Mouse (Mus musculus) intestine, embryonic 16.5 days (tissue): Measurements from ENCODE around the gene Smim24. TPM values are rescaled to one million over a fixed set of nuclear protein-coding genes. Genes with fewer than 3 reads are reported as not detected.

Experiments used
- ATAC-seq: fragments of 200-750 bp; cut with Nextera tagmentation; 2 replicates; pipeline ENCODE4 v1.8.0; 2017; ENCODE audit warnings: moderate TSS enrichment, moderate library complexity
- H3K27ac ChIP-seq: fragments of 300-500 bp; sonication (generic); 2 replicates; pipeline ENCODE4 v1.5.1; 2014; ENCODE audit warnings: mild to moderate bottlenecking, low read length
- H3K27me3 ChIP-seq: fragments of 300-500 bp; sonication (generic); replicated peaks from 2 replicates; pipeline ENCODE4 v1.6.1; 2014; ENCODE audit warnings: low read length, control low read depth, mixed read lengths; ENCODE audit not compliant: control insufficient read depth, insufficient read depth
- H3K36me3 ChIP-seq: fragments of 300-500 bp; sonication (generic); 2 replicates; pipeline ENCODE4 v1.6.1; 2014; ENCODE audit warnings: low read length, control low read depth; ENCODE audit not compliant: control insufficient read depth, insufficient read depth
- H3K4me1 ChIP-seq: fragments of 300-500 bp; sonication (generic); 2 replicates; pipeline ENCODE4 v1.6.1; 2014; ENCODE audit warnings: low read length, control low read depth, mixed read lengths; ENCODE audit not compliant: control insufficient read depth, insufficient read depth
- H3K4me2 ChIP-seq: fragments of 300-500 bp; sonication (generic); 2 replicates; pipeline ENCODE4 v1.6.1; 2014; ENCODE audit warnings: low read depth, low read length, control low read depth
- H3K4me3 ChIP-seq: fragments of 300-500 bp; sonication (generic); 2 replicates; pipeline ENCODE4 v1.5.1; 2014; ENCODE audit warnings: mild to moderate bottlenecking, low read length
- H3K9ac ChIP-seq: fragments of 300-500 bp; sonication (generic); 2 replicates; pipeline ENCODE4 v1.6.1; 2014; ENCODE audit warnings: low read depth, low read length
- H3K9me3 ChIP-seq: fragments of 300-500 bp; sonication (generic); 2 replicates; pipeline ENCODE4 v1.6.1; 2016; ENCODE audit warnings: low read length, control low read depth; ENCODE audit not compliant: control insufficient read depth
- WGBS: fragments of 180-500 bp; shearing (Covaris S2); extraction: QIAGEN DNeasy Blood & Tissue Kit; methylation state at CpG from one replicate; pipeline ENCODE4 v1.1.7; 2014; 5-methylcytosine and 5-hydroxymethylcytosine counted together
- polyA plus RNA-seq: library from polyadenylated mRNA; unstranded; fragments of >200 nt; fragmentation: Nextera tagmentation; extraction: Ambion mirVana; gene quantifications from 2 replicates; pipeline ENCODE4 v1.2.1, GENCODE M21; 2015

Gene Smim24
- polyA plus RNA-seq, 1 experiment from 2014 or later: 426 TPM

DNA sequence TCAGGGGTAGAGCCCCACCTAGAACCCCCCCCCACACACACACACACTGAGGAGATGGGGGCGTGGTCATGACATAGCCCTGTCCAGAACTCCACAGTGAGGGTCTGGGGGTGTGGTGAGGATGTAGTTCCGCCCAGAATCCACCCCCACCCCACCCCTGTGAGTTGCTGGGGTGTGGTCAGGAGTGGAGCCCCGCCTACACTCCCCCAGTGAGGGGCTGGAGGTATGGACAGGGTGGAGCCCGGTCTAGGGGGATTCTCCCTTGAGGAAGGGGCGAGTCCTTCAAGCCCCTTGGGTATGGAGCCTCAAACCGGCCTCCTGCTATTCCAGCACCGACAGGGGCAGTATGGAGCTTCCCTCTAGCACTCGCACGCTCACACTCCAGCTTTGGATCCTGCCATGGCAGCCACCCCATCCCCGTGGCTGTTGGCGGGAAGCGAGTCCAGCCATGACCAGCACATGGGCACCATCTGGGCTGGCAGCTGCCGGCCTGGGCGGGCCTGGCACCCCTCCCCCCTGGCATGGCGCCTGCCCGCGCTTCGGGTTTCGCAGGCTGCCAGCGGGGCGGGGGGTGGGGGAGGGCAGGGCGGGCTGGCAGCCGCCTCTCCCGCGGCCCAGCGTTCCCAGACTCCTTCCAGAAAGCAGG, 23.9 kb downstream of the Smim24 start:
- Histone ChIP-seq H3K36me3 (peaks cover 4% of the 10 kb centered on the region), H3K9ac (peak overlapping the region; percentile 63), H3K27me3 (no peaks in the 10 kb centered on the region), H3K9me3 (no peaks in the 10 kb centered on the region), H3K27ac (peak overlapping the region; percentile 74), H3K4me3 (peak overlapping the region; percentile 42), H3K4me1 (peaks cover 70% of the 10 kb centered on the region), H3K4me2 (peak overlapping the region; percentile 77)
- 6% methylated on average over 22 of the region's 26 CpGs for WGBS
- ATAC-seq: peak; percentile 63

DNA sequence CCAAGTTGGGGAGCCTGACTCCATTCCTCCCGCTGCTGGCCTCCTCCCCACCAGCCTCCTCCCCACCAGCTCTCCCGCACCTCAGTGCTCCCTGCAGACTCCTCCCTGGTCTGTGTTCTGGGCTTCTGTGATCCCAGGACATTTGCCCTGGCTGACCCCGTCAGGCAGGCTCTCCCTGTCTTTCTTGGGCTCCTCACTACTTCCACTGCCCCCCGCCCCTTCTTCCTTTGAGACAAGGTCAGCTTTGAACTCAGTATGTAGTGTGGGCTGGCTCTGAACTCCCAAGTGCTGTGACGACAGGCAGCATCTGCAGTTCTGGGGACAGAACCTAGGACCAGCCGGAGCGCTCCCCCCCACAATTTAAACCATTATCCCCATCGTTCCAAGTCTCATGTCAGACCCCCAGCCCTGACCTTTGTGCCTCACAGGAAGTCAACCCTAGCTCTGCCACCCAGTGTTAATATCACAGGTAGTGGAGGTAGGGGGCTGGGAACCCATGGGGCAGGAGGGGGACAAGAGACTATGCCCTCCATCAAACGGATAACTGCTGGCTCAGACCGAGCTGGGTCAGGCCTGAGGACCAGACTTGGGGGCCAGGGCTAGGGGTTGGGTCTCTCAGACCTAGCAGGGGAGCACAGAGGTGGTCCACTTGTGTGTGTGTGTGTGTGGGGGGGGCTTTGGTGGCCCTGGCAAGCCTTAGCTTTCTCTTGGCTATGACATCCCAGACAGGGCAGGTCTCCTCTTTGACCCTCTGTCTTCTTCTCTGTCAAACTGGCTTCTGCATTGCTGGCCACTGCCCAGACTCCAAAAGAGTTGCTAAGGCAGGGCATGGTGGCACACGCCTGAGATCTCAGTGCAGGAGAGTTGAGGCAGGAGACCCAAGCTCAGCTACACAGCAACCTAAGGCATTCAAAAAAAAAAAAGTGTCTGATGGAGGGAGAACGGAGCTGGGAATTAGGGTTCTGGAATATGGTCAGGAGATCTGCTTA, 24.7 kb downstream of the Smim24 start:
- Histone ChIP-seq H3K36me3 (peaks cover 4% of the 10 kb centered on the region), H3K9me3 (no peaks in the 10 kb centered on the region), H3K4me3 (peak overlapping the region; percentile 42), H3K27ac (peak overlapping the region; percentile 74), H3K9ac (peak overlapping the region; percentile 63), H3K4me1 (peaks cover 61% of the 10 kb centered on the region), H3K4me2 (peak overlapping the region; percentile 77), H3K27me3 (no peaks in the 10 kb centered on the region)
- ATAC-seq: no peak
- WGBS: 53% methylated on average over 12 of the region's 12 CpGs

DNA sequence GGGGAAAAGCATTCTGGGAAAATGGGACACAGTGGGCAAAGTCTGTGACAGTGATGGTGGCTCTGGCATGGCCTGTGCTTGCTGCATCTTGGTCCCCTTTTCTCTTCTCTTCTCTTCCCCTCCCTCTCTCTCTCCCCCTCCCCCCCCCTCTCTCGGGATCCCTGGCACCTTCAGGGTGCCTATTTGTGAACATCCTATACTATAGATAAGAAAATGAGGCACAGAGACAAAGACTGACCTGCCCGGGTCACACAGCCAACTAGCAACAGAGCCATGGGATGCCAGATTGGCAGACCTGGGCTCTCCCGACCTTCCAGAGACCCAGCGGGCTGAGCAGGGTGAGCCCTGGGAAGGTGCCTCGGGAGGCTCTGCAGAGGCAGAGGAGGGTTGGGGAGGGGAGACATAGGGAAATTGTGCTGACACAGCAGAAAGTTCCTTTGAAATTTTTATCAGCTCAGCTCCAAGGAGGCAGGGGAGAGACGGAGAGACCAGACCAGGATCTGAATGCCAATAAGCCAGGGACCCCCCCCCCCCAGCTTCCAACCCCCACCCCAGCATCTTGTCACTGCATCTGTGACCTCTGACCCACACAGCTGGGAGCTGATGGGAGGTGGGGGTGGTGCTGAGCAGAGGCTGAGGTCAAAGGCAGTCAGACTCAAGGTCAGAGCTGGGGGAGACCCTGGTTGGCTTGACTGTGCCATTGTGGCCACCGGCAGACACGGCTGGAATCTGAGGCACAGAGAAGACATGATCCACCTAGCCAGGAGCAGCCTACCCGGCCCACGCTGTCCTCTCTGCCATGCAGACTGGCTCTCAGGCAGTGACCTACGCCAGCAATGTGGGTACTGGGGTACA, 25.6 kb downstream of the Smim24 start:
- Histone ChIP-seq H3K9me3 (no peaks in the 10 kb centered on the region), H3K36me3 (no peaks in the 10 kb centered on the region), H3K27me3 (no peaks in the 10 kb centered on the region), H3K4me3 (no peak overlapping the region), H3K9ac (no peak overlapping the region), H3K4me1 (peaks cover 53% of the 10 kb centered on the region), H3K4me2 (no peak overlapping the region), H3K27ac (no peak overlapping the region)
- 65% methylated on average over 11 of the region's 11 CpGs for WGBS
- no peak for ATAC-seq

DNA sequence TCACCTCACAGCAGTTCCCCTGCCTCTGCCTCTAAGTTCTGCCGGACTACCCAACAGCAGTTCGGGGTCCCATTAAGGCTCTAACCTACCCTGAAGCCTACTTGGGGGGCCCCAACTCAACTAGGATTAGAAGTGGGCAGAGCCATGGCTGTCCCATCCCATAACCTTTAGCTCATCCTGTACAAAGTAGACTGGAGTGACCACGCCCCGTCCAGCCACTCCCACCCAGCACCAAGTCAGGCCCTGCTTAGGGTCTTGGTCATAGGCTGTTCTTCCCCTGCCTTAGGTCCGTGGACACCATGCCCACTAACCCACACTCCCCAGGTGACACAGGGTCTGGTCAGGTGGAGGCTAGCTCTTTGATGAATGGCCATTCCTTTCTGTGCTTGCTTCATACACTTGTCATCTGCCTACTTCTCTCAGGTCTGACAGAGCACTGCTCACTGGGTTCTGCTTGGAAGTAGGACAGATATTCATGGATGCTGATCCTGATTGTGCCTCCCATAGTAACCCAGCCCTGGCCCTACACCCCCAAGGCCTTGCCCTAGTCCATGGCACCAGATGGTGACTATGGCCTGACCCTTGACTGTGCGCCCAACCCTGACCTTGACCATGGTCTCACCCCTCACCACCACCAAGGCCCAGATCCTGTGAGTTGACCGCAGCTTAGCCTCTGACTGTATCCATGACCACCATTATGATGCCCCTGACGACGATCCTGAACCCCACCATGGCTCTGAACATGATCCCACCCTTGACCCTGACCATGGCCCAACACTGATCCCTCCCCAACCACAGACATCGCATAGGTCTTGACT, 26.5 kb downstream of the Smim24 start:
- Histone ChIP-seq H3K4me1 (peaks cover 53% of the 10 kb centered on the region), H3K27ac (no peak overlapping the region), H3K4me2 (no peak overlapping the region), H3K9me3 (no peaks in the 10 kb centered on the region), H3K36me3 (no peaks in the 10 kb centered on the region), H3K27me3 (no peaks in the 10 kb centered on the region), H3K4me3 (no peak overlapping the region), H3K9ac (no peak overlapping the region)
- 85% methylated on average over 10 of the region's 10 CpGs for WGBS
- ATAC-seq: no peak

DNA sequence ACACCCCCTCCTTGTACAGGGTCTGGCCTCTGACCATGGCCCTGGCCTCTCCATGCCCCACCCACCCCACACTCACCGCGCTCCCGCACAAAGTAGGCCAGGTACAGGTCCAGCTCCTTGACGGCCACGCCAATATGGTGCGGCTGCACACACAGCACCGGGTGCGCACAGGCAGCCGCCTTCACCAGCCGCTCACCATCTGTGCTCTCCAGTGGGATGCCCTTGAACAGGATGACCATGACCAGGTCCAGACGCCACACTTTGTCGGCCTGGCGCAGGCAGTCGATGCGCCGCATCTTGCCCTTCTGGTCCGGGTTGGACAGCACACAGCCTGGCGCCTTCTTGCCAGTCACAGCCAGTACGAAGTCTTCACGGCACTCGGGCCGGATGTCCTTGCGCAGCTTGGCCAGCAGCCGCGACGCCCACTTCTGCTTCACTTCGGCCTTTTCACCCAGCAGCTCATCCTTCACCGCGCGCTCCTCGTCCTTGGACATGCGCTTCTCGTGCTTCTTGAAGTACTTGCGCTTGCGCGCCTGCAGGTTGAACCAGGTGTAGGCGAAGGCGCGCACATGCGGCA, 27.4 kb downstream of the Smim24 start:
- ATAC-seq: no peak
- no peaks in the 10 kb centered on the region for H3K27me3 ChIP-seq
- no peaks in the 10 kb centered on the region for H3K36me3 ChIP-seq
- WGBS: 85% methylated on average over 40 of the region's 40 CpGs
- H3K27ac ChIP-seq: no peak overlapping the region
- no peak overlapping the region for H3K4me3 ChIP-seq
- no peaks in the 10 kb centered on the region for H3K9me3 ChIP-seq
- H3K9ac ChIP-seq: no peak overlapping the region
- no peak overlapping the region for H3K4me2 ChIP-seq
- H3K4me1 ChIP-seq: peaks cover 53% of the 10 kb centered on the region

DNA sequence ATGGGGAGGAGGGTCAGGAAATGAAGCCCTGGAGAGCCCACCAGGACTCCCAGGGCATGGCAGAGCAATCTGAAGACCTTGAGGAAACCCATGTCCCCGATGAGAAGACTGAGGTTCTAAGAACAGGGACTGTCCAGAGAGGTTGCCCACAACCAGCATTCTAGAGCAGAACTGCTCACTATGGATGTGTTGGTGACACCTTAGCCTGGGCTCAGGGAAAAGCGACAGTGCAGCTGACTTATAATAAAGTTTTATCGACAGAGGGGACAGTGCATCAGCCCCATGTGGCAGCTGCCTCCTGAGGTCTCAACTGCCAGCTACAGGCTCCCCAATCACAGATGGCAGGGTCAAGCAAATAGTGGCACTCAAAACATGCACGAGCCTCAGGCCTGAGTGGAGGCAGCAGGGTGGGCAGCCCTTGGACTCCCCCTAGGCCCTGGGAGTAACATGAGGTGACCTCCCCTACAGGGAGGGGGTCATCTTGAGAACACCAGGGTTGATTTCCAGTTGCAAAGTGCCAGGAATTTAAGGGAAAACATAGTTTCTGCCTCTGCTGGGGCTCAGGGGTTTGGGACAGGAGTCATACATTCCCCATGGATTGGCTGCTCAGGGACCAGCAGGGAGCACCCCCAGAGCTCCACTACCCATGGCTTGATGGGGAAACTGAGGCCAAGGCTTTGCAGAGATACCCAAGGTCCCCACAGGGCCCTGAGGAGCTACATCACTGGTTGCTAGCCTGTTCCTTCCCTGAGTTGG, 28.4 kb downstream of the Smim24 start:
- 75% methylated on average over 4 of the region's 4 CpGs for WGBS
- Histone ChIP-seq H3K9ac (no peak overlapping the region), H3K4me1 (peaks cover 53% of the 10 kb centered on the region), H3K4me2 (no peak overlapping the region), H3K27ac (no peak overlapping the region), H3K36me3 (no peaks in the 10 kb centered on the region), H3K9me3 (no peaks in the 10 kb centered on the region), H3K4me3 (no peak overlapping the region), H3K27me3 (0 out of 2 replicates have a peak, but pooled peaks cover 2% of the 10 kb centered on the region)
- no peak for ATAC-seq

DNA sequence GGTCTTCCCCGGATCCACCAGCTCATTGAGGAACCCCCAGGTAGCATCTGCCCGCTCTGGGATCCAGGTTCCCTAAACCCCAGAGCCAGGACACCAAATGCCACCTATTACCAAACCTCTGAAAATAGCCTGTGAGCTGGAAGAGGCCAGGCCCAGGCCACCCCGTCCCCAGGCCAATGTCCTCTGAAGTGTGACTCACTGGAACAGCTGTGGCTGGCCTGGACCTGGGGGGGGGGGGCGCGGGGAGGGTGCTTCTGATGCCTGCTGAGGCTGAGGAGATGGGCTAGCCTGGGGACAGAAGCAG, 28.9 kb downstream of the Smim24 start:
- 72% methylated on average over 5 of the region's 5 CpGs for WGBS
- no peak for ATAC-seq

DNA sequence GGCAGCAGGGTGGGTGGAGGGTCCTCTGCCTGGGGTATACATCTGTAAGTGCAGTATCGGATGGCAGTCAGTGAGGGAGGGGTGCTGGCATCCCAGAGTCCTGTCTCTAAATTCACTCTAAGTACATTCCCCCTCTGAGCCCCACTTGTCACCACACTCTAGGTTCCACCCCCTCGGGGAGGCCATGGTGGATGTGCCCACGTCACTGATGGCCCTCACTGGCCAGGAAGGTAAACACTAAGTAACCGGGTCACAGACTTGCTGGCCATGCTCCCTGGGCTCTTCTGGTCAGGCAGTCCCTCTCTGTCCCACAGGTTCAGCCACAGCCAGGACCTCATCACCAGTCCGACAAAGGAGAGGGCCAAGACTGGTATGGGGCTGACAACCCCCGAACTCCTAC, 29.3 kb downstream of the Smim24 start:
- WGBS: 76% methylated on average over 6 of the region's 6 CpGs

More for the DNA sequence above, 28.9 kb downstream of the Smim24 start:
- H3K4me2 ChIP-seq: no peak overlapping the region
- H3K9ac ChIP-seq: no peak overlapping the region
- no peak overlapping the region for H3K4me3 ChIP-seq
- H3K27me3 ChIP-seq: 0 out of 2 replicates have a peak, but pooled peaks cover 2% of the 10 kb centered on the region
- no peak overlapping the region for H3K27ac ChIP-seq
- no peaks in the 10 kb centered on the region for H3K9me3 ChIP-seq
- no peaks in the 10 kb centered on the region for H3K36me3 ChIP-seq
- peaks cover 50% of the 10 kb centered on the region for H3K4me1 ChIP-seq

More for the DNA sequence above, 29.3 kb downstream of the Smim24 start:
- Histone ChIP-seq H3K4me1 (peaks cover 50% of the 10 kb centered on the region), H3K27me3 (peaks cover 2% of the 10 kb centered on the region; the same call in 1 of the 2 replicates), H3K4me3 (no peak overlapping the region), H3K27ac (no peak overlapping the region), H3K9ac (no peak overlapping the region), H3K36me3 (no peaks in the 10 kb centered on the region), H3K9me3 (no peaks in the 10 kb centered on the region), H3K4me2 (no peak overlapping the region)
- no peak for ATAC-seq
